Mouse (Mus musculus): ENCODE measurements around the gene Ust.

DNA sequence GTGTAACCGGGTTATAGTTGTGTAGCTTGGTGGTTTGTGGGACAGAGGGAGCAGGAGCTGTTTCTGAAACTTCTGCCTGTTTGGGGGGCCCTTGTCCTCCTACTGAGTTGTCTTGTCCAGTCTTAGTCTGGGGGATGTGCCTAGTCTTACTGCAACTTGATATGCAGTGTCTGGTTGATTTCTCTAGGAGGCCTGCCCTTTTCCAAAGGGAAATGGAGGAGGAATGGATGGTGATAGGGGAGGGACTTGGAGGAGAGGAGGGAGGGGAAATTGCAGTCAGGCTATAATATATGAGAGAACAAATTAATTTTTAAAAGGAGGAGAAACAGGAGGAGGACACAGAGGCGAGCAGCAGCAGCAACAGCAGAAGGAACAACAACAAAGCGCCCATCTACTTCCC is 4.9 kb downstream of the Ust start:
- no peak for TF ChIP-seq EP300 (IDR thresholded peaks at IDR 0.05; ENCODE audit: low read depth)
- no peak for TF ChIP-seq CTCF (IDR thresholded peaks at IDR 0.05; ENCODE audit: low read depth)
